Mouse (Mus musculus): ENCODE results near the gene Cip2a. TPM values are rescaled to one million over a fixed set of nuclear protein-coding genes. Genes with fewer than 3 reads are reported as not detected.

Cip2a gene
- 1 to 10 TPM; 7.9 to 8.9 TPM for total RNA-seq (2021)

DNA sequence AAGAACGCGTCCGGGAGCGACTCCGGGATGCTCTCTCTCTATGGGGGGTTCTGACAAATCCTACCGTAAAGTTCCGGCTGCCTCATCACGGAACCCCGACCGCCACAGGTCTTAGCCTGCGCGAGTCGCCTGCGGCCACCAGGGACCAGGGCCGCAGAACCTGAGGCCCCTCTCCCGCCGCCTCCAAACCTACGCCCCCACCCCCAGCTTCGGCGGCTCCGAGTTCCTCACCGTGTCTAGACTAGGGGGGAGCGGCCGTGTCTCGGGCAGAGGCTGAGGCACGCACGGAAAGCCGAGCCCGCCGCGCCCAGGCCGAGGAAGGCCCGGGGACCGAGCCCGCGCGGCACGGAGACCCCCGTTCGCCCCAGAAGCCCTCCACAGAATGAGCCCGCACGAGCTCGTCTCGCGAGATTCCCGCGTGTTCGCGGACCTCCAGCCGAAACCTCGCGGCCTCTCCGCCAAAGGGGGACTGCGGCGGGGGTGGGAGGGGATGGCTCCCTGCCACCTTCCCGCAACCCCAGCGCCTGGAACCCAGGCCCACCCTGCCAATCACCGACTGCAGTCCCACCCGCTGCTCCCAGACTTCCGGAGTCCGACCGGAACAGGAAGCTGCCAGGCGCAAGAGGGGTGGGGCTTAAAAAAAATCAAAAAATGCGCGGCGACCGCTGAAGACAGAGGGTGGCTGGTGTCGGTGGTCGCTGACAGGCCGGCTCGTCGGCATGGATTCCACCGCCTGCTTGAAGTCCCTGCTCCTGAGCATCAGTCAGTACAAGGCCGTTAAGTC lies at the start of gene Cip2a, which contains the start of gene Dzip3:
TSS of gene Cip2a (plus strand) at position 627 of the 784 bp plus-strand sequence.
TSS of gene Dzip3 (minus strand) at position 607 of the 784 bp plus-strand sequence.
- intact Hi-C loops (cut with DNase I): no loop called here
- DNase-seq: peak; percentile 93 to 95

DNA sequence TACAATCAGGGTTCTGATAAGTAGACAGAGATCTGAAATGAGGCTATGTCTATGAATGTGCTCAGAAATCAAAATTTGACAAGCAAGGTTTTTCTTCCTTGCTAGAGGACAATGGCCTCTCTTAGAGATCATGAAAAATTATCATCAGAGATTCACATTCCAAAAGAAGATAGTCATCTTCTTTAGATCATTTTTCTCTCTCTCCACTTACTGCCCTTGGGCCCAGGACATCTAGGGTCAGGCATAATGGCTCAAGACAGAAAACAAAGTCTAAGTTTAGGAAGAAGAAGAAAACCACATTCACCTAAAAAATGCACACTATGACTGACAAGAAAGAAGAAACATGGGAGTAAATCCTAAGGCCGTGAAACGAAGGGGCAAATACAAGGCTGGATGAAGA lies 21.0 kb upstream of the Cip2a start:
- intact Hi-C loops (cut with DNase I): no loop called here
- DNase-seq: no peak

DNA sequence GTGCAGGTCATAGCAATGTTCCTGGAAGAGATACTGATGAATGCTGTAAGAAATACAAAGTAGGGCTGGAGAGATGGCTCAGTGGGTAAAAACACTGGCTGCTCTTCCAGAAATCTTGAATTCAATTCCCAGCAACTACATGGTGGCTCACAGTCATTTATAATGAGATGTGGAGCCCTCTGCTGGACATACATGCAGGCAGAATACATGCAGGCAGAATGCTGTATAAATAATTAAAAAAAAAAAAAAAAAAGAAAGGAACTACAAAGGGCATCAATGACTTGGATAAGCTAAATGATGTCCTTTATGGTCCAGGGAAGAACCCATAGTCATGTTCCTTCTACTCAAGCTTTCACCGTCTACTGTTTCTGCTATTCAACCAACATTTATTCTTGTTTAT lies 20.4 kb upstream of the Cip2a start:
- intact Hi-C loops (cut with DNase I): no loop called here
- DNase-seq: no peak

DNA sequence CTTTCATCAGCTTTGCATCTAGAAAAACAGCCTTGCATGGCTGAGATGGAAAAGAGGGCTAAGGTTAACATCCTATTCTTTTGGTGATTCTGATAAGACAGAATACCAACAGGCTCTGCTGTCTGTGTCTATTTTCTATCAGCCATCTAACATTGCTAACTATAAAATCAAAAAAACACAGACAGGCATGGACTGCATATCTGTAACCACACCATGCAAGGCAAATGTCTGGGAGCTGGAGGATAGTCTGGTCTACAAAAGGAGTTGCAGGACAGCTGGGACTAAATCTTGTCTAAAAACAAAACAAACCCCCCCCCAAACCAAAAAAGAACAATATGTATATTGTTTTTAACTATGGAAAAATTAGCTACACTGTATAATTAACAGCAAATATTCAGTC lies 14.0 kb upstream of the Cip2a start:
- intact Hi-C loops (cut with DNase I): no loop called here
- DNase-seq: no peak

DNA sequence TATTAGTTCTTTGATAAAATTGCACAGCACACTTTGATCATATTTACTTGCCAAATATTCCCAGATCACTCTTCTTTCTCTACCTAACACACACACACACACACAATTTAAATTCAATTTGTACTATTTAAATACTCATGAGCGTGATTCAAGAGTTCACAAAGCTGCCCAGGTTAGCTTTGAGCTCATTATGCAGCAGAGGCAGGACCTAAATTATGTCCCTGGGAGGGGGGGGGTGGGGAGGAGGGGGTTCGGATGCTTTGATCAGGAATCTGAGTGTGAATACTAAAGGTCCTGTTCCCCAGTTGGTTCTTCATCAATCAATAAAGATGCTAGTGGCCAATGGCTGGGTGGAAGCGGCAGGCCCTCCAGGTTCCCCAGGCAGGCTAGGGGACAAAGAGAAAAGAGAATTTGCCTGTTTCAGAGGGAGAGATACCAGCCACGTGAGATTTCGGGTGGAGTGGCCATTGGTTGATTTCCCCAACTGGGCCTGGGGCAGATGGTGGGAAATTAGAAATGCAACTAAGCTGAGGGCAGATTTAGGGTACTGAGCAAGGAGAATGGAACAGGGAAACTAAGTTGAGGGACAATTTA lies 8.9 kb upstream of the Cip2a start:
- DNase-seq: no peak
- intact Hi-C loops (cut with DNase I): no loop called here

DNA sequence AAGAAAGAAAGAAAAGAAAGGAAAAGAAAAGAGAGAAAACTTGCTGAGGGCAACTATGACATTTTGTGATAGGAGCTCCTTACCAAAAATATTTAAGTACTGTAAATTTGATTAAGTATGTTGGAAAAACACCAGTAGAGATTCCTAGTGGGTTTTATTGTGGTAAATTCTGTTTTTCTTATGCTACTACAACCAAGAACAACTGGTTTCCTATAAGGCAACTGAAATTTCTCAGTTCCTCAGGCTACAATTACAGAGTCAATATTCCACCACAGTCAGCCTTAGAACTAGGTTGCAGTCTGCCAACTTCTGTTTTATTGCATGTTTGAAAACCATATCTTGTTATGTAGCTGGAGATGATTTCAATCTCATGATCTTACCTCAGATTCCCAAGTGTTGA lies 4.3 kb upstream of the Cip2a start:
- intact Hi-C loops (cut with DNase I): no loop called here
- no peak for DNase-seq

DNA sequence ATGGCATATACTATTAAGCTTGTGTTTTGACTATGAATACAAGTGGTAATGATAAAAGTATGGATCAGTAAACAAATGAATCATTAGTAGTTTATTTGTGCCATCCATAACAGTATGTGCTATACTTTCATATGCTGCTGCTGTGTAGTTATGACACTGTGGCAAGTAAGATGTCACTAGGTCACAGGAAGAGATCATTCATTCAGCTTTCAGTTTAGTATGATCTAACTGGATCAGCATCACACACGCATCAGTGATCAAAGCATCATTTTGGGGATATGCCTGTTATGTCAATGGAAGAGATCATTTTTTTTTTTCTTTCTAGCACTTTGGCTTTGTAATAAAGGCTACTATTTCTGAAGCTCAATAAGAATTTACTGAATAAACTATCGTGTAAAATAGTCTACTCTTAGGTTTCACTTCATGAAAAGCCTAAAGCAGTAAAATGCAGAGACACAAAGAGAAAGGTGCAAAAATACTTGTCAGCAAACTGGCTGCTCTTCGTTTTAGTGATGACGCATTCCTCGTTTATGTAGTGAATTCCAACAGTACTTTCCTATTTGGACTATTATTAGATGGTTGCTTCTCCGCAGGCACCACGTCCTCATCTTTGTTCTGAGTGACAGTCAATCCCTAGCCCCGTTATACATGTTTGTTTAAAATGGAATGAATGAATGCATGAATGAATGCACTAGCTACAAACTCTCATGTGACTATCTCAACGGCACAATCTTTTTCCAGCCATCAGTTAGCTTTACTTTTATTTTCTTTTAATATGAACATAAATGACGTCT lies 1.4 kb upstream of the Cip2a start:
- intact Hi-C loops (cut with DNase I): no loop called here
- peak; percentile 8 to 27 for DNase-seq

DNA sequence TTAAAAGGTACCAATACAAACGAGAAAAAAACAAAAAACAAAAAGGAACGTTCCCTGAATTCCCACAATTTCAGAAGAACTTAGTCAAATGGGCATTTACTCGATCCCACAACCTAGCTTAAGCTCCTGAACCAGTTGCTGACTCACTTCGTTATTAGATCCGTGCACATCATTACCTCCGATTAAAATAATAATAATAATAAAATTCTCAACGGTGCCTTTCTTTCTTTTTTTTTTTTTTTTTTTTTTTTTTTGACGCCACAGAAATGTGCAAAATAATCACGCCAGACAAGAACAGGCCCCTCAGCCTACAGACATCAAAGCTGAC lies 790 bp upstream of the Cip2a start:
- intact Hi-C loops (cut with DNase I): no loop called here

DNA sequence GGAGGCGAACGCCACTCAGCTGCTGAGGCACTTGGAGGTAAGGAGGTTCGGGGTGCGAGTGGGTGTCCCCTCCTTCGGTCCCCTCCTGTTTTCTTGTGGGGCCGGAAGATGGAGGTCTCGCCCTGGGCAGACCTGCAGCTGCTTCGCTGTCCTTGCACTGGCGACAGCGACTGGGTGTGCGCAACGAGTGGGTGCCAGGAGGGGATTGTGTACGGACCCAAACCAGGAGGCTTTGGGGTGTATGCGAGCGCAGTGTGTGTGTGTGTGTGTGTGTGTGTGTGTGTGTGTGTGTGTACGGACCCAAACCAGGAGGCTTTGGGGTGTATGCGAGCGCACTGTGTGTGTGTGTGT lies 333 bp downstream of the Cip2a start:
- intact Hi-C loops (cut with DNase I): no loop called here
- no peak for DNase-seq

More for the DNA sequence above, 790 bp upstream of the Cip2a start:
- DNase-seq: no peak

DNA sequence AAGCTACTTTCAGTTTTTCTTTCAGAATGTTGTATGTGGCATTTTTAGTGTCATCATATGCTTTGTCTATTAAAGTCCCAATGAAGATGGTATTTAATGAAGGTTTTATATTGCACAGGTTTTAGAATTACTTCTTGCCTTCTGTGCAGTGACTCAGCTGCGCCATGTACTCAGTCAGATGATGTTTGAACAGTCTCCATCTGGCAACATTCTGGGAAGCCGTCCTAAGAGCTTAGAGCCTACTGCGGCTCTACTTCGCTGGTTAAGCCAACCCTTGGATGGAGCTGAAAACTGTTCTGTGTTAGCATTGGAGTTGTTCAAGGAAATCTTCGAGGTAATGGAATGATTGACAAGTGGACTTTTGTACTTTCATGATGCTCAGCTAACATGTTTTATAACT lies 10.2 kb downstream of the Cip2a start:
- intact Hi-C loops (cut with DNase I): no loop called here
- no peak for DNase-seq

DNA sequence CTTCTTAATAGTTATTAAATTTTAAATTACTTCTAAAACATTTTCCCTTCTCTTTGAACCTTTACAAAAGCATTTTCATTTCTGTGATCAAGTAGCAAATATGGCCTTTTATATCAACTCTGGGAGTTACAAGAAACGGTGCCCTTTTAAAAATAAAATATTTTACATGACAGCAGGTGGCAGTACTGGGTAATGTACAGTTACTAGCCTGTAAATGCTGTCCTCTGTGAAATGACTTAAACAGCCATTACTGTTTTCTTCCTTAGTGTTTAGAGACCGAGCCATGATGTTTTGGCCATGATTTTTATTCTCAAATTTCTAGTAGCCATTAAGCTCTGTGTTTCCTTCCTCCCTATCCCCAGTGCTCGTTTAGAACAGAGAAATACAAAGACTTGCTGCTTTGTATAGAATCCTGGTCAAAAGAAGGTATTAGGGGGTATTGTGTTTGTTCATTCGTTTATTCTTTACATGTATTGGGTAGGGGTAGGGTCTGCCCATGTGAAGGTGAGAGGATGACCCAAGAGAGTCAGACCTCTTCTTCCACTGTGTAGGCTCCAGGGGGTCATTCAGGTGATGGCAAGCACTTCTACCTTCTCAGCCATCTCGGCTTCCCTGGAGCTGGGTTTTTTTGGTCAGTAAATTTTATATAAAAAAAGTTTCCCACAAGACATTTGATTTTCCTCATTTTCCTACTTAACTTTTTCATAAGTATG lies 22.8 kb downstream of the Cip2a start:
- intact Hi-C loops (cut with DNase I): loop anchor here (2.0 kb wide), 1 partner anchor 306 kb away; no protein-coding TSS in a partner anchor
- DNase-seq: peak in 1 of 2 experiments; percentile 3

DNA sequence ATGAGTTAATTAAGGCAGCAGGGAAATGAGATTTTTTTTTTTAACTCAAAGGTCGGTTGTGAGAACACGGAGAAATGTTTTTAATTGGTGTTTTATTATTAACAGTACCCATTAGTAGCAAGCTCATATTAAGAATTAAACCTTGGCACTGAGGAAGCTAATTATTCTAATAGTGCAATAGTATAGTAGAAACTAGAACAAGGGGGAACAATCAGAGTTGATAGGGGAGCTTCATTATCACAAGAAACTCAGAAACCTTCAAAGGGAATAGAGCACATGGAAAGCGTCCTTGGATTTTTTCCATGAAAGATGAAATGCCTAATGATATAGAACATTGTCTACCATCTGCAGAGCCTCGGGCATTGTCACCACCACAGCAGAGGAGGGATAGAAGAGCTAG lies 41.9 kb downstream of the Cip2a start:
- intact Hi-C loops (cut with DNase I): no loop called here
- no peak for DNase-seq

DNA sequence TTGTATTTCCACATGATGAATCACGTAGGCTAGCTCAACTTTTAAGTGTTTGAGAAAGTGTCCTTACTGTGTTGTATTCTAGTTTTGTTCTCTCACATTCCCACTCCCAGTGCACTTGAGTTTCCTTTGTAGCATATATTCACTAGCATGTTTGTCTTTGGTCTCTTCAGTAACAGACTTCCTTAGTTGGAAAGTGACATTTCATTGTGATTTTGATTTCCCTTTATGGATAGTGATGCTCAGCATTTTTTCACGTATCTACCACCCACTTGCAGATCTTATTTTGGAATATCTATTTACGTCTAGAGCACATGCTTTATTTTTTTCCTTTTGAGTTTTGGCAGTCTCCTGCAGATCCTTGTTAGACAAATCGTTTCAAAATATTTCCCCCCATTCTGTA lies 43.8 kb downstream of the Cip2a start:
- DNase-seq: no peak
- intact Hi-C loops (cut with DNase I): no loop called here

DNA sequence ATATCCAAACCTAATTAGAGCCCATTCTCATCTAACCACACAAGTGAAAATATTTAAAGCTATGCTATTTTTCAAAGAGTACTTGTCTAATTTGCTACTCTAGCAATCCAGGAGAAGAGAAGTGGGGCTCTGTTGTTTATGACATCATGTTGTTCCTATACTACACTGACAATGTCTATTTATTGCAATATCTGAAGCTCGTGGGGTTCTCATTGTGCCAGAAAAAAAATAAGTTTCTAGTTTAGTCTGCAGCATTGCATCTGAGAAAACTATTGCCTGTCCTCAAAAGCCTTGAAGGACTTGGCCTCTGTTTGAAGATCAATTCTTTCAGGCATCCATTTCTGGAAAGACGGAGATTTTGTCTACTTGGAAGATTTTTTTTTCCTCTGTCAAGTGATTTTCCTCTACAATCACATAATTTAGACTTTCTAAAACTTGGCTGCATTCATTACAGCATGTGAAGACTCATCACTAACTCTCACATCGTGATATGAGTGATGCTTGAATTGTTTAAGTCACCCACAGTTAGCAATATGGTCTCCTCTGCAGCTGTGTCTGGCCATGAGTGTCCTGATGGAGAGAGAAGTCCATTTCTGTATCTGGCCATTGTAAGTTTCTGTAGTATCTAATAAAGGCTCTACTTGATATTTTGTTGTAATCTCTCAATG lies 46.7 kb downstream of the Cip2a start:
- intact Hi-C loops (cut with DNase I): no loop called here
- DNase-seq: no peak

DNA sequence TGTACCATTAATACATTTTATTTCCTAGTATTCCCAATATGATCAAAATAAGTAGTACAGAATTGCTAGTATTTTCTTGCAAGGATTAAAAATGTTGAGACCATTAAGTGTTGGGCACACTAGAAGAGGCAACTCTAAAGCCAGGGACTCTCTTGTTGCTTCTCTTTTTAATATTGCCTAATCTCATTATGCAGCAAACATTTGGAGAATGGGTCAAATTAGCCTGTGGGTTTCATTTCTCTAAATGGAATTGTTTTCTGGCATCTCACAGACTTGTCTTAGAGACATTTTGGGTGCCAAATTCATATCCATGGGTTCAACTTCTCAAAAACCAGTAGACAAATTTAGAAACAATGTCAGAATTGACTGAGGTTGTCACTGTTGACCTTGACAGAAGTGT lies 55.2 kb downstream of the Cip2a start:
- intact Hi-C loops (cut with DNase I): no loop called here
- no peak for DNase-seq

DNA sequence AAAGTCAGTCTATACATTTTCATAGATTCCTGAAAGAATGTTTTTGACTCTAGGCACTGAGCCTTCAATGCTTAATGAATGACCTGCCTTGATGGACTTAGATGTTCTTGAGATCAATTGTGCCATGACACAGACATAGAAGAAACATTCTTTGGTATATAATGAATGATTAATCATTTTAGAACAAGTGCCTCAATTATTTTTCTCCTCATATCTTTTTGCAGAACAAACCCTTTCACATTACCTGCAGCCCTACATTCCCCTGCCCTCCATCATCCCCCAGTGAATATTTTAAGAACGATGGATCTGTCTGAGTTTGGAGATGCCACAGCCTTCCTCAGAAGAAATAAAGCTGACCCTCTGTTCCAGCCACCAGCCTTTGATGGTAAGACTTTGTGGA lies 63.2 kb downstream of the Cip2a start, which contains the start of gene Myh15:
TSS of gene Myh15 (plus strand) at position 301 of the 400 bp plus-strand sequence.
- no peak for DNase-seq
- intact Hi-C loops (cut with DNase I): no loop called here

Data from heart, postnatal 10 days (tissue).